Mouse (Mus musculus) thymus, postnatal 10 days (tissue): ENCODE data around the gene Tbc1d24.
"Not testable (repeated sequence)": the region's sequence is repeated elsewhere in the genome, so short reads cannot be mapped to it uniquely, and the experiment has no call there.

ENCODE experiments used
- DNase-seq, 2 experiments: peaks; one replicate each; pipeline ENCODE4 v3.0.0; 2021; ENCODE audit warnings: low spot score in 2 of 2

Tbc1d24 gene

DNA sequence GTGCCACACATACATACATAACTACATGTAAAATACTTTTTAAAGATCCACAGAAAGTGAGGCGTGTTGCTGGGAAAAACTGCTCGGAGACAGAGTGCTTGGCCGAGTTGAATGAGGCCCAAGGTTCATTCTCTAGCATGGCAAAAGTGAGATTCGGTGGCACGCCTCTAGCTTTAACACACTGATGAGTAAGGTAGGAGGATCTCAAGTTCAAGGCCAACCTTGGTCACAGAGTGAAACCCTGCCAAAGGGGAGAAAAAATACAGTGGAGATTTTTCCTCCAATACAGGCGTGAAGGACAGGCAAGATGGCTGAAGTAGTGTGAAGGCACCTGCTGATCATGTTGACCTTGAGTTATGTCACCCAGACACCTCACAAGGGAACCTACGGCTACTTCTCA lies 55.9 kb downstream of the Tbc1d24 start:
- no peak for DNase-seq

DNA sequence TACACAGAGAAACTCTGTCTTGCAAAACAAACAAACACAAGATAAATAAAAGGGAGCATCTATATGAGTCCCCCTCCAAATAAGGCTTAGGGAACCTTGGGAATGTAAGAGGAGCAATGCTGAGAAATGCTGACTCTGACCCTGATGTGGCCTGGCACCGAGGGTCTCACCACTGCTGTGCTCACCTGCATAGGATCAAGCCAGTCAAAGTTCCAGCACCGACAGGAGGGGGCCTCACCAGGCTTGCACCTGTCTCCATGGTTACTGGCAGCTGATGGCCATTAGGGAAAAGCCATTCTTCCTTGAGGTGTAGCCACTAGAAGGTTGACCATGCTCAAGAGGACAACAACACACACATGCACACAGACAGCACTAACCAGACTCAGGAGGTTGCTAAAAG lies 62.5 kb downstream of the Tbc1d24 start:
- no peak for DNase-seq

DNA sequence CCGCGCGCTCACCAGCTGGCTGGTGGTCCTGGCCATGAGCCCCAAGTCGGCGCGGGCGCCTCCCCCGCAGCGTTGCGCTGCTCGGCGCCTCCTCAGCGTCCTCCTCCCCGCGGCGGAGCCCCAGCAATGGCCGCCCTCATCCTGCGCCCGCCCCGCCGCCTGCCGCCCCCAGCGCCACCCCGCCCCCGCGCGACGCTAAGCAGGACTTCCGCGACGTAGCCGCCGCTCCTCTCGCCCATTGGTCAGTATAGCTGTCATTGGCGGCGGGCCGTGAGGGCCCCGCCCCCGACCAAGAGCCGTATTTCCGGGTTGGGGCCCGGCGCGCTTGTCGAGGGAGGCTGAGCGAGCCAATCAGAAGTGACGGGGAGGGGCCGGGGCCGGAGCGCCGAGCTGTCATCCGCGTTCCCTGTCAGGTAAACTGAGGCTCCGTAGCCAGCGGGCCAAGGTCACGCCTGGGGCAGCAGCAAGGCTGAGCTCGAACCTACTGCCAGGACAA lies 63.9 kb downstream of the Tbc1d24 start:
- peak; percentile 95 to 97 for DNase-seq

DNA sequence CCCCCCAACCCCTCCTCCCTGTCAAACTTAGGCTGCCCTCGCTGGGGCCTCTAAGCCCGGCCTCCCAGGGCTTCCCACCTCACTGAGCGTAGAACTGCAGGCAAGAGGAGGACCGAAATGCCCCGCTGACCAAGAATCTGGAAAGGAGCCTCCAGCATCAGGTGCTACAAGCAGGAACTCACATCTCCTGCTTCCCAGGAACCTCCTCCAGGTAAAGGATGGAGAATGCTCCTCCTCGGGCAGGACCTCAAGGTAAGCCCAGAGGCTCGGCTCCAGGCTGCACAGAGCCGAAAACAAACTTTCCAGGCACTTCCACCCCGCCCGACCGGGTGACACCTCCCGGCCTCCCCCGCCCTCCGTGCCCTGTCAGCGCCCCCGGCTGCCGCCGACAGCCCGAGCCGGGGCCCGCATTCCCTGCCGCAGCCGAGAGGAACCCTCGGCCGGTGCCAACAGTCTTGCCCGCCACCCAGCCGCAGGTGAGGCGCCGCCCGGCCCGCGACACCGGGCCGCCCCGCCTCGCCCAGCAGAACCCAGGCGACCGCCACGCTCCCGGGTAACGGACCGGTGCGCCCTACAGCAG lies 64.4 kb downstream of the Tbc1d24 start:
- peak; percentile 47 to 53 for DNase-seq

DNA sequence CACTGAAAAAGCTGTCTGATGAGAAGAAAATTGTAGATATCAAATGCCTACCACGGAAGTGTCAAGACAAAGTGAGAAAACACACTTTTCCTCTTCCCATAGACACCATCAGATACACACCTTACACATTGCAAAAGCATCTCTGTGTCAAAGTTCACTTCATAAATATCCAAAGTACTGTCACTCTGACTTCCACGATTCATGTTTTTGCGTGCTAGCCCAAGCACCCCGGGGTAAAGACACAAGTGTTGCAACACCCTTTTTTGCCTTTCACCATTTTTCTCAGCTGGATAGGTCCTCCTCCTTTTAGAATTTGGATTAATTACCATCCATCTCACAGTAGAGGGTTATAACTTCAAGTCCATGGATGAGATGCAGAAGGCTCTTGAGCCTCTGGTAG lies 65.4 kb downstream of the Tbc1d24 start:
- DNase-seq, result no peak

DNA sequence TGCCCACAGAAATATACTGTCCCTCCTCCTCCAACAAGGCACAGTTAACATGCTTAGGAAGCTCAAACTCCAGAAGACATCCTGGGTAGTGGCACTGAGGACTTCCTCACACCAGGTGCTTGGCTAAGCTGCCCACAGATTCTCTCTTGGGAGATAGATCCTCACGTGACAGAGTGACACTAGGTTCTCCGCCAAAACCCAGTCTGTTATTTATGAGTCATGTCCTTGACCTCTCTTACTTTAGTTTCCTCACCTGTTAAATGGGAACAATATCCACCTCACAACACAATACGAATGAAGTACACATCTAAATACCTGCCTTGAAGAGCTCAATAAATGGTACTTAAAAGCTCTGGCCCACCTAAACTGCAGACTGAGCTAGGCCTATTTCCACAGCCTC lies 66.1 kb downstream of the Tbc1d24 start:
- no peak for DNase-seq

DNA sequence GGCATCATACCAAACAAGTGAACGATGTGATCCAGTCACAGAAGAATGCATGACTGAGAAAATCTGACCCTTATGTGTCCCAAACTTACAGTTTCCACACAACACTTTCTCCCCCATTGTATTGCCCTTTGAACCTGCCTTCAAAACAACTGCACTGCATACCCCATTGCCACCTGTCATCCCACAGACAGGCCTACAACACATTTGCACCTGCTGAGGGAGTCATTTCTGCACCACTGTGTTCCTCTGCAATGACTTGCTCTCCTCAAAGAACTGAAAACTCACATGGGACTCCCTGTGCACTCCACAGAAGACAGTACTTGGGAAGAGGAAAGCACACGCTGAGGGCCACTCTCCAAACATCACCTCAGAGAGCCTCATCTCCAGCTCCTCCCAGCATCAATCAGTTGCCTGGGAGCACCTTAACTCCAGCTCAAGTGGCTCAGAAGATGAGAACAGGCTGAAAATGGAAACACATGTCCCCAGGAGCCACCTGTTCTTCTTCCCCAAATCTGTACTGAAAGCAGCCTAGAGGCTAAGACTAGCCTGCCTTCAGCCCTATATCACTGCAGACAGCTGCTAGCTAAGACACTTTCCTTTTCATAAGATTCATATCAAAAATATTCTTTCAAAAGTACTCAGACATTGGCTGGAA lies 68.0 kb downstream of the Tbc1d24 start:
- DNase-seq, result peak; percentile 54 to 57

DNA sequence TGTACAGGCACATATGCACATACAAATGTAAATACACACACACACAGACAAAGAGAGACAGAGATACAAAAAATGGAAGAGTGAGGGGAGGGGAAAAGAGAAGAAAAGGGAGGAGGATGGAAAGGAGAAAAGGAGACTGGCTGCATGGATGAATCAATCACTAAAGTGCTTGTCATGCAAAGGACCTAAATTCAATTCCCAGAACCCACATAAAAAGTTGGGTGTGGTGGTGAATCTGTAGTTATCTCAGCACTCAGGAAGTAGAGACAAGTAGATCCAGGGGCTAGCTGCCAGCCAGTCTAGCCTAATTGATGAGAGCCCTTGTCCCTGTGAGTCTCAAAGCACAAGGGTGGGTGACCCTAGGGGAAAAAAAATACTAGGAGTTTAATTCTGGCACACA lies 71.3 kb downstream of the Tbc1d24 start:
- DNase-seq, result no peak

DNA sequence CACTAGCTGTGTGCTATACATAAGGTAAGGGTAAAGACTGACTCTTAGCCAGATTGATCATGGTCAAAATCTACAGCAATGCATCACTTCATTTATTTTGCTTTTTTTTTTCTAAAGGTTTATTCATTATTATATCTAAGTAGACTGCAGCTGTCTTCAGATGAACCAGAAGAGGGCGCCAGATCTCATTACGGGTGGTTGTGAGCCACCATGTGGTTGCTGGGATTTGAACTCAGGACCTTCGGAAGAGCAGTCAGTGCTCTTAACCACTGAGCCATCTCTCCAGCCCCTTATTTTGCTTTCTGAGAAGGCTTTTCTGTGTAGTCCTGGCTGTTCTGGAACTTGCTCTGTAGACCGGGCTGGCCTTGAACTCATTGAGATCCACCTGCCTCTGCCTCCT lies 72.4 kb downstream of the Tbc1d24 start:
- peak in 1 of 2 experiments; percentile 35 for DNase-seq

DNA sequence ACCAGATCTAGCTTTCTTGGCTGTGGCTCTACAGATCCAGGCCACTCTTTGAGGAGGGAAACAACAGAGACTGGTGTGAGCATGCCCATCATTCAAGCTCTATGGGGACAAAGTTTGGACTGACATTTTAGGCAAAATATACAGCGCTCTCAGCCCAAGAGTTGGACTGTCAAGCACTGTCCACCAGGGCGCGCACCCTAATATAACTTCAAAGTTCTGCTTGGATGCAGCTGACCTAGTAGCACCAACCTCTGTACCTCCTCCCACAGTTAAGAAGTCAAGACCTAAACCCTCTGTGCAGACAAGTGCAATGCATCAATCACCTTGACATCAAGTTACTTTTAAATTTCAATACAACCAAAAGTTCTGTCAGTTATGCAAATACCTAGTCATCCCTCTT lies 73.8 kb downstream of the Tbc1d24 start:
- no peak for DNase-seq

DNA sequence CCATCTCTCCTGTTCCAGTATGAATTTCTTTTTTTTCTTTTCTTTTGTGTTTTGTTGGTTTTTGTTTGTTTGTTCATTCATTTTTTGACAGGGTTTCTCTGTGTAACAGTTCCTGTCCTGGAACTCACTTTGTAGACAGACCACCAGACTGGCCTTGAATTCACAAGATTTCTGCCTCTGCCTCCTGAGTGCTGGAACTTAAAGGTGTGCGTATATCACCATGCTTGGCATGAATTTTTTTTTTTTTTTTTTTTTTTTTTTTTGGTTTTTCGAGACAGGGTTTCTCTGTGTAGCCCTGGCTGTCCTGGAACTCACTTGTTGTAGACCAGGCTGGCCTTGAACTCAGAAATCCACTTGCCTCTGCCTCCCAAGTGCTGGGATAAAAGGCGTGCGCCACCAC lies 76.1 kb downstream of the Tbc1d24 start:
- DNase-seq, result not testable (repeated sequence)

DNA sequence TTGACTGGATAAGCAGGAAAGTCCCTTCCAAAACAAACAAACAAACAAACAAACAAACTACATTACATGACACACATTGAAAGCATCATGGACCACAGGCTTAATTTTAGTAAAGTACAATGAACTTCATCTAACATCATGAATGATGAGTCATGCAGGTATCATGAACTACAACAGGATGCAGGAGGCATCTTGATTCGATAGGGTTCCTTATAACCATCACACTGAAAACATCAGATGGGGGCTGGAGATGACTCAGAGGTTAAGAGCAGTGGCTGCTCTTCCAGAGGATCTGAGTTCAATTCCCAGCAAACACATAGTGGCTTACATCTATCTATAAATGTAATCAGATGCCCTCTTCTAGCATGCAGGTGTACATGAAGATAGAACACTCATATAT lies 77.8 kb downstream of the Tbc1d24 start:
- DNase-seq, result no peak

DNA sequence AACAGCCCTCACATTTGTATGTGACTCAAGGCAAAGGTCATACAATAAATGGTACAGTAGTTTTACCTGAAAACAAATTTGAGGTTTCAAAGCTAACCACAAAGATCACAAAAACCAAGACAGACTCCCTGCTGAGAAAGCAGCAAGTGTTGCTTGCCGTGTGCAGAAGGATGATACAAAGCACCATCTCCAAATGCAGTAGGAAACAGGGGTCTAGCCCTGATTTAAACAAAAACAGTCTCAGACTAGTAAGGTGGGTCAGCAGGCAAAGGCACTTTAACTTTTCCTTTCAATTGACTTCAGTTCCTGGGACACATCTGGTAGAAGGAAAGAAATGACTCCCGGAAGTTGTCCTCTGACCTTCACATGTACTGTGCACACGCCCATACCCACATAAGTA lies 78.6 kb downstream of the Tbc1d24 start:
- DNase-seq, result no peak
